Mouse (Mus musculus): ENCODE measurements around the gene Ppm1m.

Ppm1m gene

GRCm38 (mm10) chr9:106156419-106156818 lies 43.1 kb downstream of the Ppm1m start:
- DNase-seq: peak; percentile 65

- DNase-seq: no peak
Observed at GRCm38 (mm10) chr9:106154106-106154505, 45.4 kb downstream of the Ppm1m start.

DNA sequence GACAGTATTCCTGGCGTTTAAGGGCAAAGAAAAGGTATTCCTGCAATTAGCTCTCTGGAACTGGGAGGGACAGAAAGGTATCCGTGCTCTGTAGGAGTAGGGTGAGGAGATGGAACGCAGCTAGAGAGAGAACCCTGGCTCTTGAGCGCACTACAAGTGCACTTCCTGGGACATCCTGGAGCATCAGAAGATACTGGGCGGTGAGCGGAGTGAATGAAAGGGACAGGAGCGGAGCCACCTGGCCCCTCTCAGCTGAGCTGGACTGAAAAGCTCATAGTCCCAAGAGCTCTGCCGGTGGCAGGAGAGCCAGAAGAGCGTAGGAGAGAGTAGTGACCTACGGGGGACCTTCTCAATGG lies 50.2 kb downstream of the Ppm1m start:
- DNase-seq: no peak

GRCm38 (mm10) chr9:106148541-106149398 lies 50.8 kb downstream of the Ppm1m start:
- peak; percentile 52 for DNase-seq

DNA sequence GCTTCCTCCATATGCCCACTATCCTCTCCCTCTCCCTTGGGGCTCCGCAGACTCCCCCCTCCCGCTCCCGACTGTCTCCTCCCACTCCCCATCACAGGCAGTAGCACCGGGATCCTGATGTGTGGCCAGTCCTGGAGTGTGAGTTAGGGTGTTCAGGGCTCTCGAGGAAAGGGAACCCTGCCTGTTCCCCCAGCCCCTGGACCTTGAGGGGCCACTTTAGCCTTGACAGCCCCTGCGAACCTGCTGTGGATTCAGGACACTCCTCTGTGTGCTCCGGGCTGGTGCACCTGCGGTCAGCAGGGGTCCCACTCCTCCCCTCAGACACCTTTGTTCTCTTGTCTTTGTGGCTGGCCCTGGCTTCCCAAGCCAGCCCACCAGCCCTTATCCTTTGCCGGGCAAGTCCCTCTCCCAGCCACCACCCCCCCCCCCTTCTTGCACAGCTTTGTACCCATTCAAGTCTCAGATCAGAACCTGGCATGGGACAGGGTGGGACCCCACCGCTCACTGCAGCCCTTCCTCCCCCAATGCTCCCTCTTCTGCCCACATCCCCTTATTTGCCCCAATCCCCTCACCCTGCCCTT lies 51.6 kb downstream of the Ppm1m start:
- no peak for DNase-seq

DNA sequence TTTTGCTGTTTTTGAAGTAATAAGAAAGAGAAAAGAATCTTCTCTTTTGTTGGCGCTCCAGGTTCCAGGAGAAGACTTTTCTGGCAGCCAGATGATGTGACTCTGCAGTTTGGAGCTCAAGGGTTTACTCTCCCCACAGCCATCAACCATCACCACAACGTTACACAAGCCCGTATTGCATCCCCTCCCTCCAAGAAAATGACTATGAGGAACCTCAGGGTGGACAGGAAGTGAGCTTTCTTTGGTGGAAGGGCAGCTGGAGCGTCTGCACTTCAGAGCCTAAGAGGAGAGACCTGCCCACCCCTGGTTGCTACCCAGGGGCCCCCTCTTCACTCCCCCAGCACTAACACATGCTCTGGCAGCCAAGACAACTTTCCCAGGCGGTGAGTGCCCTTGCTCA lies 52.3 kb downstream of the Ppm1m start:
- no peak for DNase-seq

GRCm38 (mm10) chr9:106145582-106145981 lies 54.0 kb downstream of the Ppm1m start:
- DNase-seq: peak; percentile 26
